Mouse (Mus musculus): ENCODE measurements around the gene Cers6. TPM values are rescaled to one million over a fixed set of nuclear protein-coding genes. Genes with fewer than 3 reads are reported as not detected.

Cers6 gene
- total RNA-seq, 2 experiments from 2014 or later = 91.3 to 95.4 TPM

GRCm38 (mm10) chr2:69055174-69055573, 193.9 kb downstream of the Cers6 start:
- no peak for DNase-seq (ENCODE audit: low spot score in 2 of 2)

- no peak for DNase-seq (ENCODE audit: low spot score in 2 of 2)
Measured at GRCm38 (mm10) chr2:69061313-69061712, 200.1 kb downstream of the Cers6 start.

- DNase-seq (ENCODE audit: low spot score in 2 of 2) = no peak
Measured at GRCm38 (mm10) chr2:69061910-69062689, 200.9 kb downstream of the Cers6 start.

DNA sequence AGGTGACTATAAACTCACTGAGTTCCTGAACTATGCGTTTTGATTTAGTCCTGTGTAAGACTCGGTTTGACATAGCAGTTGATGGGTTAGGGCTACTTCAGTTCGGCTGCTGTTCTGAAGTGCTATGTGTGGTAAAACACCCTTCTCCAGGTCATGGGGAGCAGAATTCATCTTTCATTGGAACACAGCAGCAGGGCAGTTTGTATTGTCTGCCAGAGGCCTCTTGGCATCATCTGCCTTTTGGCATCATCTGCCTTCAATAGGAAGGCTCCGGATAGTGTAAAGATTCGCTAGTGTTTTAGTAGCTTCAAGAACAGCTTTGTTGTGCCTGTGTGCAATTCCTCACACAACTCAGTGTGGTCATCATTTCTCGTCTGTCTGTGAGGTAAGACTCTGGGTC, 203.5 kb downstream of the Cers6 start:
- no peak for DNase-seq (ENCODE audit: low spot score in 2 of 2)

GRCm38 (mm10) chr2:69071440-69072235, 210.4 kb downstream of the Cers6 start:
- no peak for DNase-seq (ENCODE audit: low spot score in 2 of 2)

- no peak for DNase-seq (ENCODE audit: low spot score in 2 of 2)
Measured at GRCm38 (mm10) chr2:69077189-69077588, 215.9 kb downstream of the Cers6 start.

- no peak for DNase-seq (ENCODE audit: low spot score in 2 of 2)
Measured at GRCm38 (mm10) chr2:69080760-69081159, 219.5 kb downstream of the Cers6 start.

- DNase-seq (ENCODE audit: low spot score in 2 of 2) = no peak
Measured at GRCm38 (mm10) chr2:69082499-69083197, 221.4 kb downstream of the Cers6 start.

GRCm38 (mm10) chr2:69083198-69083509, 221.9 kb downstream of the Cers6 start:
- no peak for DNase-seq (ENCODE audit: low spot score in 2 of 2)

GRCm38 (mm10) chr2:69084416-69084815, 223.2 kb downstream of the Cers6 start:
- no peak for DNase-seq (ENCODE audit: low spot score in 2 of 2)

DNA sequence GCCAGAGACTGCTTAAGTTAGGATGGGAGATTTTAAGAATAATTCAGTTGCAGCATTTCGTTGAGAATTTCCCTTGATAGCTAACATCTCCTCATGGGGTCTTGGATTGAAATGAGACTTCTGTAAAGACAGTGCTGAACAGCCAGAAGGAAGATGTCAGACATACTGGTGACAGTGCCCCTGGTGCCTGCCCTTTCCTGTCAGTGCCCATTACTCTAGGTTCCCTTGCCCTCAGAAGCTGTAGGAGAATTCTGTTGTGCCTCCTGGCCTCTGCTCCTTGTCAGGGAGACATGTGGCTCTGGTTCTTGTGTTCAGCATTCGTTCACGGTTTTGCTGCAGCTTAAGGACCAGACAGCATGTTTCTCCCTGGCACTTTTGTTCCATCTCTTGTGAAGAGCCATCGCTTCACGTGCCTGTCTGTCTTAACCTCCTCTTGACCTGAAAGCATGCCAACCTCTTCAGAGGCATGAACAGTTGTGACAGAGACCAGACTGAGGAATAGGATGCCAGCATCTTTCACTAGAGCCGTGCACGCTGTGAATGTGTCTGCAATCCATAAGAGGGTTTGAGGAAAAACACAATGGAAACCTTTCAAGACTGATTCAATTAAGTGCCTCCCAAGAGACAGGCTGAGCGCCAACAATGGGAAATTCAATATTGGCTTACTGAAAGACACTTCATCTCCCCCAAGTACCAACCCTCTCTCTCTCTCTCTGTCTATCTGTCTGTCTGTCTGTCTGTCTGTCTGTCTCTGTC, 225.4 kb downstream of the Cers6 start:
- DNase-seq (ENCODE audit: low spot score in 2 of 2) = no peak

GRCm38 (mm10) chr2:69095836-69096235, 234.6 kb downstream of the Cers6 start:
- DNase-seq (ENCODE audit: low spot score in 2 of 2) = no peak

- peak; percentile 45 to 85 for DNase-seq (ENCODE audit: low spot score in 2 of 2)
Measured at GRCm38 (mm10) chr2:69096821-69097220, 235.6 kb downstream of the Cers6 start.

GRCm38 (mm10) chr2:69097526-69097925, 236.3 kb downstream of the Cers6 start:
- no peak for DNase-seq (ENCODE audit: low spot score in 2 of 2)

- DNase-seq (ENCODE audit: low spot score in 2 of 2) = no peak
Measured at GRCm38 (mm10) chr2:69098701-69099100, 237.5 kb downstream of the Cers6 start.

GRCm38 (mm10) chr2:69099147-69099546, 237.9 kb downstream of the Cers6 start:
- DNase-seq (ENCODE audit: low spot score in 2 of 2) = no peak

DNA sequence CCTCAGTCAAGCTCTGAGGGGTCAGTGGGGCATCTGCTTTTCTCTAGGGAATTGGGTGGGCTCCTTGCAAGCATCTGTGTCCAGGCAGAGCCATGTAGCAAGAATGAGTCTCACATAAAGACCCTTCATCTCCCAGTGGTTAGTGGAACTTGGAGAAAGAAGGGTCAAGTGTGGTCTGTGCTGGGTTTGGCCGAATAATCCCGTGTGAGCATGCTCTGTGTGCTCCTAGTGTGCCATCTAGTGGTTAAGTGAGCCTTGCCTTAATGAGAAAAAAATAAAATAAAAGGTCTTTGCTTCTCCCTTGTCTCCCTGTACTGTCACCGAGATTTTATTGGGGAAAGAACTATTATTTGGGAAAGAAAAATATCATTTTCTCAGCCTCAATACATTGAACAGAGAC, 239.5 kb downstream of the Cers6 start:
- DNase-seq (ENCODE audit: low spot score in 2 of 2) = no peak

GRCm38 (mm10) chr2:69103526-69103925, 242.3 kb downstream of the Cers6 start:
- DNase-seq (ENCODE audit: low spot score in 2 of 2) = no peak

DNA sequence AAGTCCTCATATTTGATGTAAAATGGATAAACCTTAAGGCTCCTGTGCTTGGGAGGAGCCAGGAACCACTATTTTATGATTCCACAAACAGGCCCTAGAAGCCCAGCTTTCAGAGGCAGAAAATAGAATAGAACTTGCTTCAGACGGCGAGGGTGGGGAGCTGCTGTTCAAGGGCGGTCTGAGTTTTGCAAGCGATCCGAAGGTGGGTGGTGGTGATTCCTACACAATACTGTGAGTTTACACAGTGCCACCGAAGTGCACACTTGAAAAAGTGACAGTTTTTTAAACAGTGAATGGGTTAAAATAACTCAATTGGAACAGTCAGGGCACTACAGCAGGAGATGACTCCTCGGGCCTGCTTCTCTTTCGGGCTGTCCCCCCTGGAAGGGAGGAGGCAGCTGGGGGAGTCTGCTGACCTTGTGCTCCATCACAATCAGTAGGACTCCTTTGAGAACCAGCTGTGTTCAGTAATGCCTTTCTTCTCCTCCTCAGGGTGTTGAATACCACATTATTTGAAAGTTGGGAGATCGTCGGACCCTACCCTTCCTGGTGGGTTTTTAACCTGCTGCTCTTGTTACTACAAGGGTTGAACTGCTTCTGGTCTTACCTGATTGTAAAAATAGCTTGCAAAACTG, 243.4 kb downstream of the Cers6 start:
- peak in 1 of 2 experiments; percentile 63 for DNase-seq (ENCODE audit: low spot score in 2 of 2)

GRCm38 (mm10) chr2:69109246-69109645, 248.0 kb downstream of the Cers6 start:
- no peak for DNase-seq (ENCODE audit: low spot score in 2 of 2)

DNA sequence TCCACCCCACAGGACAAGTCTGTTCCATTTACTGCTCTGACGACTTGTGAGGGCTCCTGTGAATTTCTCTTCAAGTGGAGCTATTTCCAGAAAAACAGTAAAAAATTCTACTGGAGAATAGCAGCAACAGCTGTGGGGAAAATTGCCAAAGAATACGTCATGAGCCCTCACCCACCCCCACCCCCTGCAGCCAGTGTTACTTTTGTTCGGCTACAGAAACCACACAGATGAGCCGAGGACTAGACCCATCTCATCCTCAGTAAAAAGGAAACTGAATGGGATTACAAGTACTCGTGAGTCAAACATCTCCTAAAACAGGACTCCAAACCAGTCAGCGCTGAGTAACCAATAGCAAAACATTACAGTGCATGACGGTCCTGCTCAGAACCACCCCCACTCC, 248.5 kb downstream of the Cers6 start:
- peak in 1 of 2 experiments; percentile 56 for DNase-seq (ENCODE audit: low spot score in 2 of 2)
